Mouse (Mus musculus) lung, postnatal 0 days (tissue): Measurements from ENCODE around the gene 2410004B18Rik.
A peak's percentile ranks its signal among the peaks of the same experiment; 100 is the strongest.

Experiments used
- CTCF ChIP-seq: IDR thresholded peaks from 2 replicates; pipeline ENCODE4 v1.5.1; 2016; ENCODE audit warnings: antibody characterized with exemption, mild to moderate bottlenecking
- EP300 ChIP-seq: IDR thresholded peaks from 2 replicates; pipeline ENCODE4 v1.6.1; 2016; ENCODE audit warnings: antibody characterized with exemption, mild to moderate bottlenecking, control low read depth

GRCm38 (mm10) chr3:145992796-145993195 lies 55.0 kb downstream of the 2410004B18Rik start:
- 0 out of 2 replicates have a peak, but pooled peaks have one; percentile 4 for TF ChIP-seq CTCF
- TF ChIP-seq EP300 = no peak; the same call in 1 of the 2 replicates
